Mouse (Mus musculus) lung, embryonic 14.5 days (tissue): ENCODE measurements around the gene Cfap46. TPM values are rescaled to one million over a fixed set of nuclear protein-coding genes. Genes with fewer than 3 reads are reported as not detected.
"Not testable (repeated sequence)": the region's sequence is repeated elsewhere in the genome, so short reads cannot be mapped to it uniquely, and the experiment has no call there.

ENCODE experiments used
- ATAC-seq: fragments of 200-750 bp; cut with Nextera tagmentation; 2 replicates; pipeline ENCODE4 v1.8.0; 2017; ENCODE audit warnings: mild to moderate bottlenecking, moderate TSS enrichment, moderate library complexity; ENCODE audit not compliant: insufficient read depth
- DNase-seq: peaks from one replicate; pipeline ENCODE4 v3.0.0-alpha.2; 2015
- H3K27ac ChIP-seq: fragments of 300-500 bp; sonication (generic); 2 replicates; pipeline ENCODE4 v1.5.1; 2014; ENCODE audit warnings: low read depth, mild to moderate bottlenecking, moderate library complexity
- H3K27me3 ChIP-seq: fragments of 300-500 bp; sonication (generic); 2 replicates; pipeline ENCODE4 v1.6.1; 2014; ENCODE audit warnings: low read length, control low read depth; ENCODE audit not compliant: insufficient read depth
- H3K36me3 ChIP-seq: fragments of 300-500 bp; sonication (generic); 2 replicates; pipeline ENCODE4 v1.6.1; 2014; ENCODE audit warnings: control low read depth; ENCODE audit not compliant: insufficient read depth
- H3K4me1 ChIP-seq: fragments of 300-500 bp; sonication (generic); 2 replicates; pipeline ENCODE4 v1.6.1; 2014; ENCODE audit warnings: antibody characterized with exemption, control low read depth; ENCODE audit not compliant: insufficient read depth
- H3K4me2 ChIP-seq: fragments of 300-500 bp; sonication (generic); 2 replicates; pipeline ENCODE4 v1.6.1; 2014; ENCODE audit warnings: mild to moderate bottlenecking
- H3K4me3 ChIP-seq: fragments of 300-500 bp; sonication (generic); 2 replicates; pipeline ENCODE4 v1.5.1; 2014; ENCODE audit warnings: low read depth, low read length
- H3K9ac ChIP-seq: fragments of 300-500 bp; sonication (generic); 2 replicates; pipeline ENCODE4 v1.6.1; 2014
- H3K9me3 ChIP-seq: fragments of 300-500 bp; sonication (generic); 2 replicates; pipeline ENCODE4 v1.6.1; 2016; ENCODE audit warnings: low read depth, low read length, control low read depth
- CTCF ChIP-seq: IDR thresholded peaks from 2 replicates; pipeline ENCODE4 v1.5.1; 2016; ENCODE audit warnings: antibody characterized with exemption, low read depth
- WGBS: fragments of 180-500 bp; shearing (Covaris S2); extraction: QIAGEN DNeasy Blood & Tissue Kit; methylation state at CpG from one replicate; pipeline ENCODE4 v1.1.7; 2014; 5-methylcytosine and 5-hydroxymethylcytosine counted together
- polyA plus RNA-seq: library from polyadenylated mRNA; unstranded; fragments of >200 nt; fragmentation: Nextera tagmentation; extraction: Ambion mirVana; gene quantifications from 2 replicates; pipeline ENCODE4 v1.2.1, GENCODE M21; 2014

Gene Cfap46
- polyA plus RNA-seq, 1 experiment from 2014 or later = 0.13 TPM

GRCm38 (mm10) chr7:139663318-139663717 is 20.3 kb downstream of the Cfap46 start:
- no peak for ATAC-seq
- 32% methylated on average over 3 of the region's 3 CpGs for WGBS
- H3K4me3 ChIP-seq = no peak overlapping the region

GRCm38 (mm10) chr7:139659901-139660300 is 23.7 kb downstream of the Cfap46 start:
- not testable (repeated sequence) for H3K27me3 ChIP-seq, H3K4me3 ChIP-seq, H3K9ac ChIP-seq, H3K9me3 ChIP-seq, H3K4me2 ChIP-seq, H3K27ac ChIP-seq, H3K36me3 ChIP-seq, ATAC-seq, H3K4me1 ChIP-seq, DNase-seq
- 89% methylated on average over 21 of the region's 28 CpGs for WGBS

More at GRCm38 (mm10) chr7:139663318-139663717, 20.3 kb downstream of the Cfap46 start:
- H3K4me1 ChIP-seq = no peaks in the 10 kb centered on the region
- TF ChIP-seq CTCF = no peak
- H3K4me2 ChIP-seq = no peak overlapping the region
- no peak overlapping the region for H3K9ac ChIP-seq
- H3K27me3 ChIP-seq = no peaks in the 10 kb centered on the region
- H3K36me3 ChIP-seq = no peaks in the 10 kb centered on the region
- H3K9me3 ChIP-seq = no peaks in the 10 kb centered on the region
- H3K27ac ChIP-seq = no peak overlapping the region
- DNase-seq = no peak

- DNase-seq (no peak), ATAC-seq (no peak)
- no peaks in the 10 kb centered on the region for H3K9me3 ChIP-seq
- H3K4me1 ChIP-seq = no peaks in the 10 kb centered on the region
- TF ChIP-seq CTCF = no peak
- H3K27ac ChIP-seq = no peak overlapping the region
- no peak overlapping the region for H3K9ac ChIP-seq
- no peaks in the 10 kb centered on the region for H3K27me3 ChIP-seq
- 62% methylated on average over 7 of the region's 7 CpGs for WGBS
- H3K36me3 ChIP-seq = no peaks in the 10 kb centered on the region
- no peak overlapping the region for H3K4me3 ChIP-seq
- H3K4me2 ChIP-seq = no peak overlapping the region
These were observed 33.9 kb downstream of the Cfap46 start for GRCm38 (mm10) chr7:139649698-139650097.

- H3K4me1 ChIP-seq = no peaks in the 10 kb centered on the region
- no peak overlapping the region for H3K4me3 ChIP-seq
- no peaks in the 10 kb centered on the region for H3K27me3 ChIP-seq
- 38% methylated on average over 10 of the region's 10 CpGs for WGBS
- no peak overlapping the region for H3K4me2 ChIP-seq
- DNase-seq = peak; percentile 99
- H3K9ac ChIP-seq = no peak overlapping the region
- no peak overlapping the region for H3K27ac ChIP-seq
- no peaks in the 10 kb centered on the region for H3K9me3 ChIP-seq
- peak; percentile 93 for TF ChIP-seq CTCF
- H3K36me3 ChIP-seq = no peaks in the 10 kb centered on the region
- ATAC-seq = peak; percentile 48; the same call in 1 of the 2 replicates
These were observed 35.4 kb downstream of the Cfap46 start for GRCm38 (mm10) chr7:139648107-139648824.

- no peak overlapping the region for H3K4me2 ChIP-seq
- H3K4me1 ChIP-seq = no peaks in the 10 kb centered on the region
- no peak overlapping the region for H3K27ac ChIP-seq
- ATAC-seq (no peak), DNase-seq (no peak)
- no peak overlapping the region for H3K9ac ChIP-seq
- H3K4me3 ChIP-seq = no peak overlapping the region
- H3K36me3 ChIP-seq = no peaks in the 10 kb centered on the region
- no peak for TF ChIP-seq CTCF
- H3K27me3 ChIP-seq = no peaks in the 10 kb centered on the region
- no peaks in the 10 kb centered on the region for H3K9me3 ChIP-seq
- WGBS = 76% methylated on average over 2 of the region's 2 CpGs
These were observed 50.2 kb downstream of the Cfap46 start for GRCm38 (mm10) chr7:139633393-139633792.

- Histone ChIP-seq H3K4me1 (no peaks in the 10 kb centered on the region), H3K9ac (no peak overlapping the region), H3K4me2 (no peak overlapping the region), H3K27ac (no peak overlapping the region), H3K4me3 (no peak overlapping the region), H3K9me3 (no peaks in the 10 kb centered on the region), H3K27me3 (no peaks in the 10 kb centered on the region), H3K36me3 (no peaks in the 10 kb centered on the region)
- 70% methylated on average over 9 of the region's 9 CpGs for WGBS
- TF ChIP-seq CTCF = no peak
- ATAC-seq = no peak
- no peak for DNase-seq
These were observed 58.5 kb downstream of the Cfap46 start for GRCm38 (mm10) chr7:139625156-139625555.

- Histone ChIP-seq H3K36me3 (no peaks in the 10 kb centered on the region), H3K4me2 (no peak overlapping the region), H3K9ac (no peak overlapping the region), H3K4me3 (no peak overlapping the region), H3K27ac (no peak overlapping the region), H3K27me3 (no peaks in the 10 kb centered on the region), H3K9me3 (no peaks in the 10 kb centered on the region), H3K4me1 (no peaks in the 10 kb centered on the region)
- TF ChIP-seq CTCF = no peak
- no peak for DNase-seq
- no peak for ATAC-seq
- WGBS = 66% methylated on average over 13 of the region's 13 CpGs
These were observed 61.0 kb downstream of the Cfap46 start for GRCm38 (mm10) chr7:139622568-139622967.
